Mouse (Mus musculus): Measurements from ENCODE around the gene E130311K13Rik. TPM values are rescaled to one million over a fixed set of nuclear protein-coding genes. Genes with fewer than 3 reads are reported as not detected.

E130311K13Rik gene
- polyA plus RNA-seq, 1 experiment from 2014 or later = 3.1 TPM

GRCm38 (mm10) chr3:63872818-63873217, 56.5 kb downstream of the E130311K13Rik start:
- no peaks in the 10 kb centered on the region for H3K36me3 ChIP-seq (ENCODE audit: control insufficient read depth, insufficient read depth, low read length)
- no peak overlapping the region for H3K27ac ChIP-seq (ENCODE audit: low read depth, low read length)
- H3K27me3 ChIP-seq (ENCODE audit: control insufficient read depth, insufficient read depth, low read length) = no peaks in the 10 kb centered on the region
- H3K4me3 ChIP-seq (ENCODE audit: low read depth, low read length) = no peak overlapping the region
- no peak overlapping the region for H3K9ac ChIP-seq (ENCODE audit: low read length)
- H3K4me1 ChIP-seq (ENCODE audit: control insufficient read depth, insufficient read depth, low read length) = 0 out of 2 replicates have a peak, but pooled peaks cover 4% of the 10 kb centered on the region
- ATAC-seq (ENCODE audit: insufficient read depth, low FRiP score, low TSS enrichment) (no peak), DNase-seq (ENCODE audit: low spot score) (no peak)
- WGBS = 7% methylated on average over 1 of the region's 1 CpGs
- no peaks in the 10 kb centered on the region for H3K9me3 ChIP-seq (ENCODE audit: control insufficient read depth, low read length)
- H3K4me2 ChIP-seq (ENCODE audit: low read depth) = no peak overlapping the region

GRCm38 (mm10) chr3:63871249-63871648, 58.0 kb downstream of the E130311K13Rik start:
- H3K27ac ChIP-seq (ENCODE audit: low read depth, low read length) = no peak overlapping the region
- H3K9me3 ChIP-seq (ENCODE audit: control insufficient read depth, low read length) = no peaks in the 10 kb centered on the region
- no peak overlapping the region for H3K4me3 ChIP-seq (ENCODE audit: low read depth, low read length)
- no peaks in the 10 kb centered on the region for H3K27me3 ChIP-seq (ENCODE audit: control insufficient read depth, insufficient read depth, low read length)
- no peaks in the 10 kb centered on the region for H3K36me3 ChIP-seq (ENCODE audit: control insufficient read depth, insufficient read depth, low read length)
- 0 out of 2 replicates have a peak, but pooled peaks cover 4% of the 10 kb centered on the region for H3K4me1 ChIP-seq (ENCODE audit: control insufficient read depth, insufficient read depth, low read length)
- WGBS = 15% methylated on average over 2 of the region's 2 CpGs
- no peak overlapping the region for H3K9ac ChIP-seq (ENCODE audit: low read length)
- ATAC-seq (ENCODE audit: insufficient read depth, low FRiP score, low TSS enrichment) (peak; percentile 43; the same call in 1 of the 2 replicates), DNase-seq (ENCODE audit: low spot score) (no peak)
- H3K4me2 ChIP-seq (ENCODE audit: low read depth) = no peak overlapping the region

DNA sequence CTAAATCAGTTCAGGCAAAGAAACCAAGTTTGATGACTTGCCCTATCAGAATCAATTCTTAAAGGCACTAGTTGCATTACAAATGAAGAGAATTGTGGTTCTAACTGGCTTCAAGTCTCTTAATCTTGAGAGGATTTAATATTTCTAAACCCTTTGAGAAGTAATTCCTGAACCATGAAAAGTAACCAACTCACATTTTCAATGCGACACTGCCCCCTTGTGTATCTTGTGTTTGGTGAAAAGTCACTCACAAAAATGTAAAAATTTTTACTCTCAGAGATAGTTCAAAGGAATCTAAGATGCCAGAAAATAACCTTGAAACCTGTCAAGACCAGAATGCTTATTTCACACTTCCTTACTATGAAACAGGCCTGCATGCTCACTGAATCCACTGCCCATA, 61.0 kb downstream of the E130311K13Rik start:
- 75% methylated on average over 1 of the region's 1 CpGs for WGBS
- H3K4me3 ChIP-seq (ENCODE audit: low read depth, low read length) = no peak overlapping the region
- no peaks in the 10 kb centered on the region for H3K27me3 ChIP-seq (ENCODE audit: control insufficient read depth, insufficient read depth, low read length)
- no peaks in the 10 kb centered on the region for H3K9me3 ChIP-seq (ENCODE audit: control insufficient read depth, low read length)
- no peak for DNase-seq (ENCODE audit: low spot score)
- no peak overlapping the region for H3K9ac ChIP-seq (ENCODE audit: low read length)
- no peak for ATAC-seq (ENCODE audit: insufficient read depth, low FRiP score, low TSS enrichment)
- no peaks in the 10 kb centered on the region for H3K36me3 ChIP-seq (ENCODE audit: control insufficient read depth, insufficient read depth, low read length)
- no peak overlapping the region for H3K27ac ChIP-seq (ENCODE audit: low read depth, low read length)
- no peak overlapping the region for H3K4me2 ChIP-seq (ENCODE audit: low read depth)
- H3K4me1 ChIP-seq (ENCODE audit: control insufficient read depth, insufficient read depth, low read length) = 0 out of 2 replicates have a peak, but pooled peaks cover 4% of the 10 kb centered on the region

DNA sequence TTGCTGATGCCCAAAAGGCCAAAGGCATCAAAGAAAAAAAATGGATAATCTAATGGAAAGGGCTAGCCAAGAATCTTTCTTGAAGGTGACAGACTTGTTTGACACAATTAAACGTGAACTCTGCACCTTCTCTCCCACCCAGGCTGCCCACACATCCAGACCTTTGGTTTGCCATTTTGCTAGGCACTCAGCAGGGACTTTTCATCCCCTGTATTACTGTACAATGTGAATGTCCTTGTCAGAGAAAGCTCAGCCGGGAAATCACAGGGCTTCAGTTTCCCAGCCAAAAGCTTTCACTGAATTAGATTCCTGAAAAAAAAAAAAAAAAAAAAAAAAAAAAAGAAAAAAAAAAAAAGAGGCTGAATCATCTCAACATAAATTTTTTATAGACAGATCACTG, 64.2 kb downstream of the E130311K13Rik start:
- H3K27me3 ChIP-seq (ENCODE audit: control insufficient read depth, insufficient read depth, low read length) = no peaks in the 10 kb centered on the region
- 89% methylated on average over 2 of the region's 2 CpGs for WGBS
- H3K4me1 ChIP-seq (ENCODE audit: control insufficient read depth, insufficient read depth, low read length) = no peaks in the 10 kb centered on the region
- H3K36me3 ChIP-seq (ENCODE audit: control insufficient read depth, insufficient read depth, low read length) = no peaks in the 10 kb centered on the region
- no peak overlapping the region for H3K27ac ChIP-seq (ENCODE audit: low read depth, low read length)
- DNase-seq (ENCODE audit: low spot score) (no peak), ATAC-seq (ENCODE audit: insufficient read depth, low FRiP score, low TSS enrichment) (no peak)
- H3K4me3 ChIP-seq (ENCODE audit: low read depth, low read length) = no peak overlapping the region
- H3K4me2 ChIP-seq (ENCODE audit: low read depth) = no peak overlapping the region
- no peak overlapping the region for H3K9ac ChIP-seq (ENCODE audit: low read length)
- no peaks in the 10 kb centered on the region for H3K9me3 ChIP-seq (ENCODE audit: control insufficient read depth, low read length)

Other genes starting within 250 kb of the E130311K13Rik start
- 34.4 TPM in 2 replicates for gene Plch1, start 30.0 kb downstream of the E130311K13Rik start, polyA plus RNA-seq (2014; fragmentation: Nextera tagmentation; extraction: Ambion mirVana)
- gene Slc33a1, start 35.3 kb upstream of the E130311K13Rik start, polyA plus RNA-seq (2014; fragmentation: Nextera tagmentation; extraction: Ambion mirVana) = 11.0 and 13.6 TPM in 2 replicates
- gene Gmps, start 46.6 kb upstream of the E130311K13Rik start, polyA plus RNA-seq (2014; fragmentation: Nextera tagmentation; extraction: Ambion mirVana) = 71.0 and 72.4 TPM in 2 replicates
- 0.08 TPM in 2 replicates for gene Vmn2r1, start 152.1 kb upstream of the E130311K13Rik start, polyA plus RNA-seq (2014; fragmentation: Nextera tagmentation; extraction: Ambion mirVana)
- not detected in 2 replicates for gene Vmn2r2, start 212.5 kb upstream of the E130311K13Rik start, polyA plus RNA-seq (2014; fragmentation: Nextera tagmentation; extraction: Ambion mirVana)

Measured in neural tube, embryonic 11.5 days (tissue).